Mouse (Mus musculus): Measurements from ENCODE around the gene Erp44.

The Erp44 gene

GRCm38 (mm10) chr4:48279498-48280134, at the start of gene Erp44, which contains the start of gene Invs:
TSS of gene Erp44 (minus strand) at chr4:48279558.
TSS of gene Invs (plus strand) at chr4:48279760.
- ChIA-PET POLR2A (interaction anchor here (0.6 to 2.5 kb wide), 29 partner anchors 8 to 1352 kb away, joined by 3 to 11 read pairs (median 3); partner anchors contain the start of genes Alg2 (in 2 of the 4), Sec61b (in 2 of the 4), Rnf20 (in 1 of the 4) and Stx17 (in 1 of the 4)), CTCF (interaction anchor here in 2 of 4 experiments (0.6 to 0.7 kb wide), 2 partner anchors 384 to 1241 kb away, joined by 3 read pairs; partner anchors contain the start of genes Mrpl50 (in 1 of the 2) and Zfp189 (in 1 of the 2))

GRCm38 (mm10) chr4:48328042-48328441, 48.7 kb upstream of the Erp44 start:
- POLR2A ChIA-PET: no interaction called here
- CTCF ChIA-PET: interaction anchor here in 1 of 4 experiments (0.5 to 0.7 kb wide), 2 partner anchors 91 to 338 kb away, joined by 3 to 11 read pairs; no protein-coding TSS in a partner anchor

- ChIA-PET POLR2A (no interaction called here), CTCF (no interaction called here)
Measured at GRCm38 (mm10) chr4:48327192-48327591, 47.8 kb upstream of the Erp44 start.

- POLR2A ChIA-PET: interaction anchor here in 1 of 4 experiments (0.7 kb wide), 1 partner anchor 163 kb away, joined by 3 read pairs; no protein-coding TSS in a partner anchor
- CTCF ChIA-PET: no interaction called here
Measured at GRCm38 (mm10) chr4:48322095-48322494, 42.7 kb upstream of the Erp44 start.

- ChIA-PET POLR2A (no interaction called here), CTCF (interaction anchor here in 1 of 4 experiments (0.6 kb wide), 1 partner anchor 36 kb away, joined by 6 read pairs; no protein-coding TSS in a partner anchor)
Measured at GRCm38 (mm10) chr4:48321276-48321675, 41.9 kb upstream of the Erp44 start.

- CTCF ChIA-PET: no interaction called here
- POLR2A ChIA-PET: no interaction called here
Measured at GRCm38 (mm10) chr4:48316036-48316435, 36.7 kb upstream of the Erp44 start.

GRCm38 (mm10) chr4:48314814-48315213, 35.5 kb upstream of the Erp44 start:
- ChIA-PET CTCF (no interaction called here), POLR2A (no interaction called here)

- ChIA-PET CTCF (no interaction called here), POLR2A (no interaction called here)
Measured at GRCm38 (mm10) chr4:48287086-48287757, 7.9 kb upstream of the Erp44 start.

GRCm38 (mm10) chr4:48281121-48281520, 1.8 kb upstream of the Erp44 start:
- CTCF ChIA-PET: no interaction called here
- POLR2A ChIA-PET: interaction anchor here in 1 of 4 experiments (0.6 to 1.3 kb wide), 2 partner anchors 66 to 339 kb away, joined by 3 to 4 read pairs; no protein-coding TSS in a partner anchor

GRCm38 (mm10) chr4:48278757-48279497, 431 bp downstream of the Erp44 start:
- POLR2A ChIA-PET: interaction anchor here (0.7 to 2.5 kb wide), 28 partner anchors 8 to 1353 kb away, joined by 3 to 11 read pairs (median 3); partner anchors contain the start of genes Alg2 (in 2 of the 4), Sec61b (in 2 of the 4), Rnf20 (in 1 of the 4) and Stx17 (in 1 of the 4)
- CTCF ChIA-PET: interaction anchor here in 1 of 4 experiments (0.7 kb wide), 1 partner anchor 1242 kb away, joined by 3 read pairs; the partner anchor contains the start of genes Mrpl50 and Zfp189

- ChIA-PET CTCF (no interaction called here), POLR2A (interaction anchor here in 2 of 4 experiments (0.7 to 1.5 kb wide), 2 partner anchors 12 to 65 kb away, joined by 3 read pairs; no protein-coding TSS in a partner anchor)
Measured at GRCm38 (mm10) chr4:48277011-48277410, 2.3 kb downstream of the Erp44 start.

GRCm38 (mm10) chr4:48275736-48276135, 3.6 kb downstream of the Erp44 start:
- ChIA-PET POLR2A (interaction anchor here in 2 of 4 experiments (0.6 to 1.5 kb wide), 4 partner anchors 10 to 278 kb away, joined by 3 read pairs; no protein-coding TSS in a partner anchor), CTCF (no interaction called here)

GRCm38 (mm10) chr4:48273119-48273829, 6.1 kb downstream of the Erp44 start:
- ChIA-PET CTCF (no interaction called here), POLR2A (interaction anchor here in 1 of 4 experiments (0.6 kb wide), 1 partner anchor 42 kb away, joined by 3 read pairs; no protein-coding TSS in a partner anchor)

GRCm38 (mm10) chr4:48271838-48272237, 7.5 kb downstream of the Erp44 start:
- ChIA-PET CTCF (interaction anchor here in 1 of 4 experiments (0.6 kb wide), 1 partner anchor 34 kb away, joined by 7 read pairs; no protein-coding TSS in a partner anchor), POLR2A (interaction anchor here in 1 of 4 experiments (1.5 to 2.1 kb wide), 2 partner anchors 8 to 22 kb away, joined by 3 to 7 read pairs; partner anchors contain the start of genes Erp44 and Invs)

- CTCF ChIA-PET: no interaction called here
- POLR2A ChIA-PET: interaction anchor here in 1 of 4 experiments (2.1 kb wide), 1 partner anchor 9 kb away, joined by 7 read pairs; the partner anchor contains the start of genes Erp44 and Invs
Measured at GRCm38 (mm10) chr4:48270532-48270931, 8.8 kb downstream of the Erp44 start.

GRCm38 (mm10) chr4:48268127-48268526, 11.2 kb downstream of the Erp44 start:
- CTCF ChIA-PET: no interaction called here
- POLR2A ChIA-PET: no interaction called here

- ChIA-PET POLR2A (no interaction called here), CTCF (no interaction called here)
Measured at GRCm38 (mm10) chr4:48267683-48268082, 11.7 kb downstream of the Erp44 start.

GRCm38 (mm10) chr4:48258045-48258444, 21.3 kb downstream of the Erp44 start:
- ChIA-PET POLR2A (interaction anchor here in 1 of 4 experiments (1.0 kb wide), 1 partner anchor 153 kb away, joined by 3 read pairs; no protein-coding TSS in a partner anchor), CTCF (interaction anchor here in 1 of 4 experiments (0.5 kb wide), 1 partner anchor 139 kb away, joined by 3 read pairs; no protein-coding TSS in a partner anchor)

Data from embryonic stem cell, embryonic (primary cell).